Mouse (Mus musculus) brain, adult 10 weeks (tissue): Measurements from ENCODE around the gene Rbbp9. TPM values are rescaled to one million over a fixed set of nuclear protein-coding genes. Genes with fewer than 3 reads are reported as not detected.

Source experiments
- polyA plus RNA-seq: library from polyadenylated mRNA; stranded (reverse); fragments of 350-450 nt; fragmentation: Illumina TruSeq; extraction: RNeasy Lipid Tissue Mini Kit (QIAGEN cat#74804); gene quantifications from one replicate; pipeline ENCODE4 v1.2.3, GENCODE M21; 2015; ENCODE audit warnings: low read depth, low replicate concordance

Gene Rbbp9
- 45.4 TPM for polyA plus RNA-seq

GRCm38 (mm10) chr2:144550529-144550928 is at the start of gene Rbbp9:
Gene Rbbp9, minus strand, starts transcription at chr2:144550869.

GRCm38 (mm10) chr2:144599831-144600687 is 49.4 kb upstream of the Rbbp9 start, which contains the start of gene Dtd1:
Gene Dtd1, plus strand, starts transcription at chr2:144599897.

GRCm38 (mm10) chr2:144593951-144594651 is 43.4 kb upstream of the Rbbp9 start, which contains the start of gene Smim26:
Gene Smim26, plus strand, starts transcription at chr2:144594054.

GRCm38 (mm10) chr2:144555820-144556552 is 5.3 kb upstream of the Rbbp9 start, which contains the start of gene Sec23b:
Gene Sec23b, plus strand, starts transcription at chr2:144556229.

GRCm38 (mm10) chr2:144526981-144527820 is 23.5 kb downstream of the Rbbp9 start, which contains the start of the genes Dzank1 and Polr3f:
Gene Dzank1, minus strand, starts transcription at chr2:144527414.
Gene Polr3f, plus strand, starts transcription at chr2:144527718.

Other genes with a start within 250 kb of the Rbbp9 start
- 7.2 TPM for gene Ovol2, start 218.7 kb downstream of the Rbbp9 start, polyA plus RNA-seq
- gene Kat14, start 181.9 kb downstream of the Rbbp9 start, polyA plus RNA-seq, result 20.2 TPM
- gene Pet117, start 181.9 kb downstream of the Rbbp9 start, polyA plus RNA-seq, result 3.3 TPM
- gene Dzank1, start 23.5 kb downstream of the Rbbp9 start, polyA plus RNA-seq, result 109 TPM
- gene Polr3f, start 23.2 kb downstream of the Rbbp9 start, polyA plus RNA-seq, result 18.2 TPM
- gene Sec23b, start 5.4 kb upstream of the Rbbp9 start, polyA plus RNA-seq, result 52.1 TPM
- gene Smim26, start 43.2 kb upstream of the Rbbp9 start, polyA plus RNA-seq, result 94.2 TPM
- gene Dtd1, start 49.0 kb upstream of the Rbbp9 start, polyA plus RNA-seq, result 101 TPM